Mouse (Mus musculus): Measurements from ENCODE around the gene Kcne1. TPM values are rescaled to one million over a fixed set of nuclear protein-coding genes. Genes with fewer than 3 reads are reported as not detected.

The Kcne1 gene
- not detected for polyA plus RNA-seq (2014; fragmentation: Illumina TruSeq; extraction: RNeasy Lipid Tissue Mini Kit (QIAGEN cat#74804))

GRCm38 (mm10) chr16:92359229-92359628 lies at the start of gene Kcne1:
Kcne1 (minus strand) TSS chr16:92359468.

GRCm38 (mm10) chr16:92321341-92321740 lies 37.9 kb downstream of the Kcne1 start, which contains the start of gene Fam243:
Fam243 (minus strand) TSS chr16:92321441.

DNA sequence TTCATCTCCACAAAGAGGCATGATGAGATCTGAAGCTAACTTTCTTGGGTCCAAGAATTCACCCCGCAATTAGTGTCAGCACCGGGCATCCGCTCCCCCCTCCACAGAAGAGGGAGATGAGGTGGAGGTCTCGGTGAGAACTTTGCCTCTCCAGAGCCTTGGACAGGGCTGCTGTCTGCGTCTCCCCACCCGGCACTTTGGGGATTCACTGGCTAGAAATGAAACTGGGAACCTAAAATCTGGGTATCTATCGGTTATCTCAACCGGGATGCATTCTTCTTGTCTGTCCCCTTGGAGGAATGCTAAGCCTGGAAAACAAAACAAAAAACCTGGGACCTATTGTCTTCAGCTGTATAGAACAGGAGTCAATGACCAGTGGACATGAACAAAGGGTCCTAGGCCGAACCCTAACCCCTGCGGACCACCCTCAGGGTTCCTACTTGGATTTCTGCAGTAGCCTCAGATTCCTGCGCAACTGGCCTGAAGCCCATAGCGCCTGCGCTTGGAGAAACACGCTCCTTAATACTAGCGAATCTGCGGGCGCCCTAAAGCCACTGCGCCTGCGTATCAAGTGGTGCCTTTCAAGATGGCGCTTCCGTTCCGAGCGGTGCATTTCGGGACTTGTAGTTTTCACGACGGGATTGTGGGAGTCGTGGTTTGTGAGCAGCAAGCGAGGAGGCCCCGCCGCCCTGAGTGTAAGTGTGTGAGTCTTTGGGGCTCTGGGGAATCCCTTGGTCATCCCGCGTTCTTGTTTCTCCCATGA lies 58.4 kb downstream of the Kcne1 start, which contains the start of gene Smim11:
Smim11 (plus strand) TSS at position 638 of the 763 bp plus-strand sequence.

Other genes starting within 250 kb of the Kcne1 start
- gene Kcne2, start 67.1 kb downstream of the Kcne1 start, polyA plus RNA-seq (2014; fragmentation: Illumina TruSeq; extraction: RNeasy Lipid Tissue Mini Kit (QIAGEN cat#74804)): 12.8 TPM
- 111 TPM for gene Smim11, start 58.2 kb downstream of the Kcne1 start, polyA plus RNA-seq (2014; fragmentation: Illumina TruSeq; extraction: RNeasy Lipid Tissue Mini Kit (QIAGEN cat#74804))
- not detected for gene Fam243, start 38.0 kb downstream of the Kcne1 start, polyA plus RNA-seq (2014; fragmentation: Illumina TruSeq; extraction: RNeasy Lipid Tissue Mini Kit (QIAGEN cat#74804))
- gene Rcan1, start 111.4 kb upstream of the Kcne1 start, polyA plus RNA-seq (2014; fragmentation: Illumina TruSeq; extraction: RNeasy Lipid Tissue Mini Kit (QIAGEN cat#74804)): 10.0 TPM
- gene Clic6, start 126.3 kb upstream of the Kcne1 start, polyA plus RNA-seq (2014; fragmentation: Illumina TruSeq; extraction: RNeasy Lipid Tissue Mini Kit (QIAGEN cat#74804)): 1.4 TPM